Mouse (Mus musculus): ENCODE measurements around the gene Tspan31. TPM values are rescaled to one million over a fixed set of nuclear protein-coding genes. Genes with fewer than 3 reads are reported as not detected.

Gene Tspan31
- total and polyA plus RNA-seq, 3 experiments: 79.9 to 148 (median 85.9) TPM

- H3K4me2 ChIP-seq (ENCODE audit: insufficient read depth, low read depth, poor library complexity, severe bottlenecking): no peak overlapping the region
- no peak overlapping the region for H3K4me3 ChIP-seq (replicated peaks in 1 of 3; ENCODE audit: low read depth in 2 of 3, low read length in 2 of 3, poor library complexity in 1 of 3)
- dilution Hi-C loops (cut with MboI; ENCODE audit: extremely low pct_ligation_motif_present, extremely low pct_unique_long_range_greater_than_20kb, low sequenced_read_pairs) (no loop called here), in situ Hi-C loops (cut with MboI; ENCODE audit: low pct_ligation_motif_present, low pct_unique_long_range_greater_than_20kb, low sequenced_read_pairs) (no loop called here)
- H3K27me3 ChIP-seq (replicated peaks): no peaks in the 10 kb centered on the region
- peaks cover 0 to 14% of the 10 kb centered on the region in 2 experiments; a peak in 2 of 4 replicates for H3K4me1 ChIP-seq (ENCODE audit: control insufficient read depth in 1 of 2, insufficient read depth in 2 of 2)
- no peak overlapping the region for H3K9ac ChIP-seq (ENCODE audit: insufficient read depth, low read depth)
- DNase-seq (ENCODE audit: extremely low read depth): no peak
- peaks cover 69 to 86% of the 10 kb centered on the region in 2 experiments for H3K36me3 ChIP-seq (replicated peaks in 1 of 2; ENCODE audit: control insufficient read depth in 1 of 2, insufficient read depth in 1 of 2, low read length in 1 of 2)
- H3K27ac ChIP-seq (ENCODE audit: insufficient read depth, low read depth): no peak overlapping the region
- no peaks in the 10 kb centered on the region for H3K9me3 ChIP-seq (replicated peaks; ENCODE audit: low read length)
- no peak for TF ChIP-seq ETS1 (conservative IDR thresholded peaks at IDR 0.05; ENCODE audit: low read depth, low read length)
- no peaks in the 10 kb centered on the region for H3K79me2 ChIP-seq (replicated peaks; ENCODE audit: control insufficient read depth, extremely low read depth, insufficient read depth, poor library complexity, severe bottlenecking)
These were observed 28.4 kb upstream of the Tspan31 start for GRCm38 (mm10) chr10:127098514-127098913.

- Histone ChIP-seq H3K27ac (ENCODE audit: insufficient read depth, low read depth) (no peak overlapping the region), H3K79me2 (replicated peaks; ENCODE audit: control insufficient read depth, extremely low read depth, insufficient read depth, poor library complexity, severe bottlenecking) (no peaks in the 10 kb centered on the region), H3K4me3 (replicated peaks in 1 of 3; ENCODE audit: low read depth in 2 of 3, low read length in 2 of 3, poor library complexity in 1 of 3) (no peak overlapping the region), H3K27me3 (replicated peaks) (no peaks in the 10 kb centered on the region), H3K4me1 (ENCODE audit: control insufficient read depth in 1 of 2, insufficient read depth in 2 of 2) (peaks cover 0 to 9% of the 10 kb centered on the region in 2 experiments; a peak in 2 of 4 replicates), H3K9ac (ENCODE audit: insufficient read depth, low read depth) (no peak overlapping the region), H3K4me2 (ENCODE audit: insufficient read depth, low read depth, poor library complexity, severe bottlenecking) (no peak overlapping the region), H3K9me3 (replicated peaks; ENCODE audit: low read length) (peaks cover 11% of the 10 kb centered on the region), H3K36me3 (replicated peaks in 1 of 2; ENCODE audit: control insufficient read depth in 1 of 2, insufficient read depth in 1 of 2, low read length in 1 of 2) (peaks cover 77 to 98% of the 10 kb centered on the region in 2 experiments)
- DNase-seq (ENCODE audit: extremely low read depth): no peak
- in situ Hi-C loops (cut with MboI; ENCODE audit: low pct_ligation_motif_present, low pct_unique_long_range_greater_than_20kb, low sequenced_read_pairs): no loop called here
- dilution Hi-C loops (cut with MboI; ENCODE audit: extremely low pct_ligation_motif_present, extremely low pct_unique_long_range_greater_than_20kb, low sequenced_read_pairs): no loop called here
- TF ChIP-seq RCOR1 (conservative IDR thresholded peaks at IDR 0.05; ENCODE audit: low read depth, low read length): no peak
- no peak for TF ChIP-seq HCFC1 (IDR thresholded peaks at IDR 0.05; ENCODE audit: low read depth, low read length)
- TF ChIP-seq UBTF (IDR thresholded peaks at IDR 0.05; ENCODE audit: low read depth, low read length): no peak
- TF ChIP-seq EP300 (IDR thresholded peaks at IDR 0.05; ENCODE audit: low read length): no peak
- no peak for TF ChIP-seq JUN (IDR thresholded peaks at IDR 0.05; ENCODE audit: insufficient read depth, low read depth, low read length)
- TF ChIP-seq POLR2A (IDR thresholded peaks at IDR 0.05; ENCODE audit: low read depth, low read length): no peak
- TF ChIP-seq ZC3H11A (IDR thresholded peaks at IDR 0.05; ENCODE audit: low read depth, low read length): no peak
- no peak for TF ChIP-seq MYC (IDR thresholded peaks at IDR 0.05; ENCODE audit: low read depth, low read length)
- no peak for TF ChIP-seq CTCF (conservative IDR thresholded peaks at IDR 0.05 in 1 of 2, IDR thresholded peaks at IDR 0.05 in 1 of 2; ENCODE audit: low read depth in 2 of 2, low read length in 2 of 2)
- TF ChIP-seq RAD21 (IDR thresholded peaks at IDR 0.05; ENCODE audit: low read depth, low read length): no peak
- TF ChIP-seq MXI1 (IDR thresholded peaks at IDR 0.05; ENCODE audit: low read depth, low read length): no peak
- no peak for TF ChIP-seq USF1 (IDR thresholded peaks at IDR 0.05; ENCODE audit: low read depth, low read length)
- no peak for TF ChIP-seq USF2 (conservative IDR thresholded peaks at IDR 0.05; ENCODE audit: low read depth, low read length)
- TF ChIP-seq GABPA (IDR thresholded peaks at IDR 0.05; ENCODE audit: insufficient replicate concordance, low read depth, low read length): no peak
- no peak for TF ChIP-seq ZKSCAN1 (IDR thresholded peaks at IDR 0.05; ENCODE audit: borderline replicate concordance, low read depth, low read length)
- TF ChIP-seq ELF1 (IDR thresholded peaks at IDR 0.05; ENCODE audit: low read depth, low read length): no peak
- no peak for TF ChIP-seq ZNF384 (IDR thresholded peaks at IDR 0.05; ENCODE audit: low read depth, low read length)
- no peak for TF ChIP-seq TCF12 (IDR thresholded peaks at IDR 0.05; ENCODE audit: low read depth, low read length)
- TF ChIP-seq NRF1 (IDR thresholded peaks at IDR 0.05; ENCODE audit: low read depth, low read length): no peak
These were observed 24.3 kb upstream of the Tspan31 start for GRCm38 (mm10) chr10:127094382-127094802.

Data from CH12.LX (cell line).